Mouse (Mus musculus): ENCODE data around the gene Olfr1350. TPM values are rescaled to one million over a fixed set of nuclear protein-coding genes. Genes with fewer than 3 reads are reported as not detected.

The Olfr1350 gene
- polyA plus RNA-seq, 1 experiment from 2014 or later, result not detected

DNA sequence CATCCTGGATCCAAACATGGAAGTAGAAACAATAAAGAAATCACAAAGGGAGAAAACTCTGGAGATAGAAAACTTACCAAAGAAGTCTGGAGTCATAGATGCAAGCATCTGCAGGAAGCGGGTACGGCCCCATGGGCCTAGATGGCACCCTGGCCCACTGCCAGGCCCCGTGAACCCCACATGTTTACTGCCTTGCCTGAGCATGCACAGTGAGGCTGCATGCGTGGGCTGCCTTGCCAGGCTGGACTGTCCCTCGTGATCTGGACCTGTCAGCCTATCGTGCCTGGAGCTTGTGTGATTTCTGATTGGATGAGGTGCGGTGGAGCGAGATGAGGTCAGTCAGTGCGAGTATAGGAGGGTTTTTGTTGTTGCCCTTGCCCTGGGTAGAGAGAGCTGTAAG lies 38.7 kb downstream of the Olfr1350 start:
- H3K4me3 ChIP-seq (ENCODE audit: low read depth, low read length), result no peak overlapping the region
- no peaks in the 10 kb centered on the region for H3K9me3 ChIP-seq (ENCODE audit: low read length)
- no peaks in the 10 kb centered on the region for H3K36me3 ChIP-seq (replicated peaks; ENCODE audit: insufficient read depth, low read length)
- no peak overlapping the region for H3K4me2 ChIP-seq (ENCODE audit: low read depth, low read length)
- TF ChIP-seq CTCF (IDR thresholded peaks at IDR 0.05; ENCODE audit: low read depth) (no peak), EP300 (IDR thresholded peaks at IDR 0.05; ENCODE audit: low read depth) (no peak)
- DNase-seq (no peak), ATAC-seq (no peak)
- no peak overlapping the region for H3K27ac ChIP-seq (ENCODE audit: low read depth)
- no peak overlapping the region for H3K9ac ChIP-seq (replicated peaks)
- H3K4me1 ChIP-seq (ENCODE audit: insufficient read depth), result no peaks in the 10 kb centered on the region
- H3K27me3 ChIP-seq (ENCODE audit: insufficient read depth, low read length), result no peaks in the 10 kb centered on the region
- 74% methylated on average over 9 of the region's 9 CpGs for WGBS (ENCODE audit: insufficient replicate concordance)

Other genes with a start within 250 kb of the Olfr1350 start
- 0.36 and 0.41 TPM in 2 replicates for gene Zfp583, start 233.6 kb upstream of the Olfr1350 start, polyA plus RNA-seq (2015; fragmentation: Nextera tagmentation; extraction: Ambion mirVana)
- 0.06 TPM in 1 of 2 replicates, not detected in the other for gene Gm3854, start 221.1 kb upstream of the Olfr1350 start, polyA plus RNA-seq (2015; fragmentation: Nextera tagmentation; extraction: Ambion mirVana)
- 0.25 and 0.46 TPM in 2 replicates for gene Zfp78, start 201.6 kb upstream of the Olfr1350 start, polyA plus RNA-seq (2015; fragmentation: Nextera tagmentation; extraction: Ambion mirVana)
- 0.75 and 0.86 TPM in 2 replicates for gene Zfp28, start 181.5 kb upstream of the Olfr1350 start, polyA plus RNA-seq (2015; fragmentation: Nextera tagmentation; extraction: Ambion mirVana)
- gene Smim17, start 166.1 kb upstream of the Olfr1350 start, polyA plus RNA-seq (2015; fragmentation: Nextera tagmentation; extraction: Ambion mirVana), result not detected in 2 replicates
- gene Gm20715, start 154.6 kb upstream of the Olfr1350 start, polyA plus RNA-seq (2015; fragmentation: Nextera tagmentation; extraction: Ambion mirVana), result not detected in 2 replicates
- gene Olfr1344, start 126.2 kb upstream of the Olfr1350 start, polyA plus RNA-seq (2015; fragmentation: Nextera tagmentation; extraction: Ambion mirVana), result not detected in 2 replicates
- gene Olfr1336, start 108.7 kb upstream of the Olfr1350 start, polyA plus RNA-seq (2015; fragmentation: Nextera tagmentation; extraction: Ambion mirVana), result not detected in 2 replicates
- gene Olfr1346, start 97.7 kb upstream of the Olfr1350 start, polyA plus RNA-seq (2015; fragmentation: Nextera tagmentation; extraction: Ambion mirVana), result not detected in 2 replicates
- gene Olfr5, start 77.9 kb upstream of the Olfr1350 start, polyA plus RNA-seq (2015; fragmentation: Nextera tagmentation; extraction: Ambion mirVana), result not detected in 2 replicates
- gene Olfr1347, start 65.1 kb upstream of the Olfr1350 start, polyA plus RNA-seq (2015; fragmentation: Nextera tagmentation; extraction: Ambion mirVana), result not detected in 2 replicates
- gene Olfr1348, start 56.1 kb upstream of the Olfr1350 start, polyA plus RNA-seq (2015; fragmentation: Nextera tagmentation; extraction: Ambion mirVana), result not detected in 2 replicates
- not detected in 2 replicates for gene Olfr1349, start 41.9 kb upstream of the Olfr1350 start, polyA plus RNA-seq (2015; fragmentation: Nextera tagmentation; extraction: Ambion mirVana)
- gene Zim1, start 131.6 kb downstream of the Olfr1350 start, polyA plus RNA-seq (2015; fragmentation: Nextera tagmentation; extraction: Ambion mirVana), result 0.71 and 0.90 TPM in 2 replicates
- 29.6 and 36.4 TPM in 2 replicates for gene Peg3, start 165.6 kb downstream of the Olfr1350 start, polyA plus RNA-seq (2015; fragmentation: Nextera tagmentation; extraction: Ambion mirVana)
- gene Usp29, start 165.7 kb downstream of the Olfr1350 start, polyA plus RNA-seq (2015; fragmentation: Nextera tagmentation; extraction: Ambion mirVana), result 1.1 and 1.5 TPM in 2 replicates

Measured in liver, postnatal 0 days (tissue).